In the genomic region with DNA sequence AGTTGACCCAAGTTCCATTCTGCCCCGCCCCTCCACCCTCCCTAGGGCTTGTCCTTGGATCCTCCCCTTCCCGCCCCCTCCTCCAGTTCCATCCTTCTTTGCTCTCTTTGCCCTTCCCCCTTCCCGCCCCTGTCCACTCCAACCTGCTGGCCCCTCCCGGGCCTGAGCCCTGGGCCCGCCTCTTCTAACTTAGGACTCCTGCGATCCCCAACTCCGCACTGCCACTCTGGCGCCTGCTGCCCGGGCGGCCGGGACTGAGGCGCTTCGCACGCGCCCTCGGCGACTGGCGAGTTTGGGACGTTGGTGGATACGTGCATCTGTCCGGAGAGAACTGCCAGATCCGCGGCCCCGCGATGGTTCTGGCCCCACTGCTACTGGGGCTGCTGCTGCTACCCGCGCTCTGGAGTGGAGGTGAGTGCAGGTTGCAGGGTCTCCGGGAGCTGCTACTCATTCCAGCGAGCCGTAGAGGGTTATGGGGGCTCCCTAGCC, we compare ENCODE assay signal across 8 mouse cellular contexts. TPM values are rescaled to one million over a fixed set of nuclear protein-coding genes. Genes with fewer than 3 reads are reported as not detected.
DNase-seq lines count a peak whose midpoint lies in the region; ATAC-seq and TF ChIP-seq lines count a peak whose summit lies in the region.

Gene Mertk, plus strand, starts transcription at position 264 of the 489 bp plus-strand sequence.

- TF ChIP-seq CTCF in thymus, adult 2 months (IDR thresholded peaks at IDR 0.05; ENCODE audit: borderline replicate concordance, control insufficient read depth, extremely low read depth, insufficient read depth, low read length, poor library complexity): no peak

- peak within 1 kb of the TSS; percentile 8 for H3K4me3 ChIP-seq in thymus, adult 2 months (ENCODE audit: control insufficient read depth, insufficient read depth, low read length)
- peak within 1 kb of the TSS; percentile 56 for H3K4me3 ChIP-seq in embryonic facial prominence, embryonic 14.5 days (ENCODE audit: low read depth, low read length)
- peak within 1 kb of the TSS; percentile 76 for H3K4me3 ChIP-seq in limb, embryonic 11.5 days (ENCODE audit: low read depth, low read length)
- H3K4me3 ChIP-seq in midbrain, embryonic 11.5 days (ENCODE audit: low read depth, low read length): peak within 1 kb of the TSS; percentile 41

- H3K4me1 ChIP-seq in thymus, adult 2 months (replicated peaks; ENCODE audit: control insufficient read depth, insufficient read depth, low read length): peaks cover 3% of the 10 kb centered on the region; the same call in 1 of the 2 replicates
- 0 out of 2 replicates have a peak, but pooled peaks cover 6% of the 10 kb centered on the region for H3K4me1 ChIP-seq in embryonic facial prominence, embryonic 14.5 days (ENCODE audit: control insufficient read depth, insufficient read depth, low read length)
- H3K4me1 ChIP-seq in limb, embryonic 11.5 days (ENCODE audit: control insufficient read depth, insufficient read depth, low read length): no peaks in the 10 kb centered on the region
- H3K4me1 ChIP-seq in midbrain, embryonic 11.5 days (ENCODE audit: control insufficient read depth, insufficient read depth, low read length): peaks cover 4% of the 10 kb centered on the region; the same call in 1 of the 2 replicates

- H3K36me3 ChIP-seq in thymus, adult 2 months (ENCODE audit: control insufficient read depth, insufficient read depth, low read length): no peaks in the 10 kb centered on the region
- H3K36me3 ChIP-seq in embryonic facial prominence, embryonic 14.5 days (ENCODE audit: control insufficient read depth, insufficient read depth, low read length): no peaks in the 10 kb centered on the region
- H3K36me3 ChIP-seq in limb, embryonic 11.5 days (ENCODE audit: control insufficient read depth, insufficient read depth, low read length): no peaks in the 10 kb centered on the region
- no peaks in the 10 kb centered on the region for H3K36me3 ChIP-seq in midbrain, embryonic 11.5 days (ENCODE audit: control insufficient read depth, insufficient read depth, low read length)

- H3K27me3 ChIP-seq in thymus, adult 2 months (ENCODE audit: control insufficient read depth, insufficient read depth, low read length): peaks cover 19% of the 10 kb centered on the region
- no peaks in the 10 kb centered on the region for H3K27me3 ChIP-seq in embryonic facial prominence, embryonic 14.5 days (replicated peaks; ENCODE audit: control insufficient read depth, insufficient read depth, low read length)
- no peaks in the 10 kb centered on the region for H3K27me3 ChIP-seq in limb, embryonic 11.5 days (ENCODE audit: control insufficient read depth, insufficient read depth, low read length)
- no peaks in the 10 kb centered on the region; the same call in 1 of the 2 replicates for H3K27me3 ChIP-seq in midbrain, embryonic 11.5 days (ENCODE audit: control insufficient read depth, insufficient read depth, low read length)

- H3K27ac ChIP-seq in thymus, adult 2 months (ENCODE audit: control insufficient read depth, insufficient read depth, low read length): no peak within 1 kb of the TSS
- peak within 1 kb of the TSS; percentile 80 for H3K27ac ChIP-seq in embryonic facial prominence, embryonic 14.5 days (replicated peaks; ENCODE audit: low read depth, low read length)
- H3K27ac ChIP-seq in limb, embryonic 11.5 days (replicated peaks; ENCODE audit: low read depth, low read length): peak within 1 kb of the TSS; percentile 86
- no peak within 1 kb of the TSS for H3K27ac ChIP-seq in midbrain, embryonic 11.5 days (ENCODE audit: low read depth, low read length)

- H3K4me2 ChIP-seq in embryonic facial prominence, embryonic 14.5 days (ENCODE audit: low read depth, low read length): peak within 1 kb of the TSS; percentile 54
- peak within 1 kb of the TSS; percentile 66 for H3K4me2 ChIP-seq in limb, embryonic 11.5 days (ENCODE audit: low read depth, severe bottlenecking)
- peak within 1 kb of the TSS; percentile 80 for H3K4me2 ChIP-seq in midbrain, embryonic 11.5 days

- peak; percentile 4 for DNase-seq in thymus, adult 2 months
- no peak for DNase-seq in thymus, postnatal 25 days
- peak; percentile 96 for DNase-seq in embryonic facial prominence, embryonic 14.5 days (ENCODE audit: low spot score)
- DNase-seq in heart, adult 9 months (ENCODE audit: low spot score in 2 of 2): peak; percentile 89
- peak; percentile 98 for DNase-seq in kidney, adult 9 months
- peak; percentile 93 for DNase-seq in limb, embryonic 11.5 days (ENCODE audit: low spot score)
- peak; percentile 96 for DNase-seq in midbrain, embryonic 11.5 days (ENCODE audit: low spot score, missing footprints)
- peak; percentile 38 to 54 for DNase-seq in spleen, postnatal 36 days (ENCODE audit: low spot score in 2 of 2)

- no peaks in the 10 kb centered on the region for H3K9me3 ChIP-seq in embryonic facial prominence, embryonic 14.5 days (ENCODE audit: control insufficient read depth, low read length)
- no peaks in the 10 kb centered on the region for H3K9me3 ChIP-seq in limb, embryonic 11.5 days (ENCODE audit: control insufficient read depth, low read length)
- no peaks in the 10 kb centered on the region for H3K9me3 ChIP-seq in midbrain, embryonic 11.5 days (ENCODE audit: control insufficient read depth, low read length)

- ATAC-seq in embryonic facial prominence, embryonic 14.5 days (ENCODE audit: low read depth): peak; percentile 93
- peak; percentile 93; the same call in 1 of the 2 replicates for ATAC-seq in limb, embryonic 11.5 days (ENCODE audit: insufficient number of reproducible peaks, low FRiP score, low TSS enrichment, low read depth)
- peak; percentile 91 for ATAC-seq in midbrain, embryonic 11.5 days (ENCODE audit: low FRiP score)

- no peak for TF ChIP-seq POLR2A in thymus, adult 2 months (IDR thresholded peaks at IDR 0.05; ENCODE audit: control insufficient read depth, extremely low read depth, insufficient read depth, low read length, poor library complexity)

- 4% methylated on average over 30 of the region's 30 CpGs for WGBS in thymus, adult 2 months
- under 1% methylated on average over 30 of the region's 30 CpGs for WGBS in embryonic facial prominence, embryonic 14.5 days
- 1% methylated on average over 30 of the region's 30 CpGs for WGBS in limb, embryonic 11.5 days
- WGBS in midbrain, embryonic 11.5 days: under 1% methylated on average over 29 of the region's 30 CpGs

- H3K9ac ChIP-seq in embryonic facial prominence, embryonic 14.5 days (ENCODE audit: low read depth, low read length): peak within 1 kb of the TSS; percentile 75
- H3K9ac ChIP-seq in limb, embryonic 11.5 days (ENCODE audit: low read length): peak within 1 kb of the TSS; percentile 85
- peak within 1 kb of the TSS; percentile 58 for H3K9ac ChIP-seq in midbrain, embryonic 11.5 days (ENCODE audit: low read length)

RNA-seq across cellular contexts. Expression of gene Mertk, which starts in this region (rescaled TPM):
- polyA plus RNA-seq in thymus, adult 2 months (2012; rRNA removed): 3.0 and 3.3 TPM in 2 replicates
- polyA plus RNA-seq in embryonic facial prominence, embryonic 14.5 days (2014; fragmentation: Nextera tagmentation; extraction: Ambion mirVana): 9.6 and 9.8 TPM in 2 replicates
- 22.5 and 23.8 TPM in 2 replicates for polyA plus RNA-seq in limb, embryonic 11.5 days (2014; fragmentation: Nextera tagmentation; extraction: Ambion mirVana)
- 3.0 and 4.3 TPM in 2 replicates for polyA plus RNA-seq in midbrain, embryonic 11.5 days (2014; fragmentation: Nextera tagmentation; extraction: Ambion mirVana)

Comparison
In these comparisons a context has a peak if more than half of its experiments do, and no peak if none do; other contexts are left out.
1. H3K27ac ChIP-seq: peak in embryonic facial prominence, embryonic 14.5 days (single experiment) and limb, embryonic 11.5 days (single experiment); none in thymus, adult 2 months (single experiment) and midbrain, embryonic 11.5 days (single experiment).
2. H3K4me3 ChIP-seq: peak in every context shown above with its lines; median percentile 76 in limb, embryonic 11.5 days; 56 in embryonic facial prominence, embryonic 14.5 days; 41 in midbrain, embryonic 11.5 days; 8 in thymus, adult 2 months.
3. Peak in every context shown above with its lines, with median percentiles within 50 percentile points of each other: ATAC-seq, H3K4me2 ChIP-seq and H3K9ac ChIP-seq.